Mouse (Mus musculus) kidney, postnatal 25 days (tissue): Measurements from ENCODE around the gene Gm36028.

Experiments used
- DNase-seq, 2 experiments: peaks; one replicate each; pipeline ENCODE4 v3.0.0; 2021; ENCODE audit warnings: mixed read lengths in 2 of 2

Gm36028 gene

GRCm38 (mm10) chr16:37861029-37861428 lies at the start of gene Gm36028:
TSS of gene Gm36028 (minus strand) at chr16:37861146.
- DNase-seq: no peak

GRCm38 (mm10) chr16:37906456-37906855 lies 45.5 kb upstream of the Gm36028 start:
- DNase-seq: peak; percentile 44 to 70

DNA sequence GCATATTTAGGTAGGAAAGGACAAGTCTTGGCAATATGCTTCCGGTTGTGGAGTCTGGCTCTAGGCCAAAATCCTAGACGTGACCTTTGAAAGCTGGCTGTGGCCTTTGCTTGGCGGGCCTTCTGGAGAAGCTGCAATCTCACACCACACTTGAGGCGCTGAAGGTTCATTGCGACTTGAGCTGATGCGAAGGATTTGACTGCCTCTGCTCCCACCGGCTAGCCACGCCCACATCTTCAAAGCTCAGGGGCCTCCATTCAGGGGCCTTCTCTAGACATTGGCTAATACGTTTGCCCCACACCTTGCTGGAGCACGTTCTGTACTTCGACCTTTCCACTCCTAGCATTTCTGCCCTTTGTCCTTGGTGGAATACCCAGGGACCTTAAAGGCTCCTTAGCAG lies 40.4 kb upstream of the Gm36028 start:
- peak; percentile 55 to 84 for DNase-seq

DNA sequence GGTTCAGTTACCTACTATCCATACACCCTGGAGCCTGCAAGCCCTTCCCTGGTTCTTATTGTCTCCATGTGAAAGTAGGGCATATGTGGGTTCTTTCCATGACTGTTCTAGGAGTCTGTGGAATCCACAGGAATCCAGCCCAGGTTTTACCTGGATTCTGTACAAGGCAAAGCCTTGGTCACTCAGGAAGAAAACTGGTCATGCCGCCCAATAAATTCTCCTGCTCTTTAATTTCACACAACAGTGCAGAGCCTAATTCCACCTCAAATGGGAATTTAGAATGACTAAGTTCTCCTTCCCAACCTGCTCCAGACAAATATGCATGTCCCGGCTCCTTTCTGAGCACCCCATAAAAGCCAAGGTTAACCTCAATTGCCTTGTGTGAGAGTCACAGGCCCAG lies 38.4 kb upstream of the Gm36028 start:
- peak; percentile 66 to 71 for DNase-seq

DNA sequence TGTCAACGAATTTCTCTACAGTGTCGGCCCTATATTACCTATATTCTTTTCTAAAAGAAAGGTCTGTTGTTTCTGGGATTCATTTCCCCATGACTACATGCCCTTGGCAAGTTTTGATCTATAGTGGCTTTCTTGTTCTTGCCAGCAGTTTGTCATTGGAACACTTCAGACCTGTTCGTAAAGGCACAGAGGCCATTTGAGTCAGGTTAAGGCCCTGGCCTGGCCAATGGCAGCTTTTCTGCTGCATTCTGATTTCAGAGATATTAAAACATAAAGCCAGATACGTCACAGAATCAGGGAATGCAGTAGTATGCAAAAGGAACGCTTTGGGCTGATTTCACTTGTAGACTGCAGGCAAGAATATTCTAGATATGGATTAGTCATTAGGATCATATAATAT lies 37.8 kb upstream of the Gm36028 start:
- DNase-seq: no peak

DNA sequence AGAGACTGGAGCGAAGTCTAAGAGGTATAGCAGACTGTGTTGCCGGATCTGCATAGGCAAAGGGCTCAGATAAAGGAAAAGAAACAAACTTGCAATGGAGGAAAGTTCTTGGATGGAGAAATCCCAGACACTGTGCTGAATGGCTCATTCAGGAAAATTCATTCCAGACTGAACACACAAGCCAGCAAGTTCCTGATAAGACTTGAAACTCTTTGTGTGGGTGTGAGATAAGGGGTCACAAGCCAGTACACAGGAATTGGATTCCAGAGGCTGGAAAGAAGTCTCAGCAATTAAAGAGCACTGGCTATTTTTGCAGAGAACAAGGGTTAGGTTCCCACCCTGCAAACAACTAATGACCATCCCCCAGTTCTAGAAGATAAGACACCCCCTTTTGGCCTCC lies 33.0 kb upstream of the Gm36028 start:
- DNase-seq: no peak

DNA sequence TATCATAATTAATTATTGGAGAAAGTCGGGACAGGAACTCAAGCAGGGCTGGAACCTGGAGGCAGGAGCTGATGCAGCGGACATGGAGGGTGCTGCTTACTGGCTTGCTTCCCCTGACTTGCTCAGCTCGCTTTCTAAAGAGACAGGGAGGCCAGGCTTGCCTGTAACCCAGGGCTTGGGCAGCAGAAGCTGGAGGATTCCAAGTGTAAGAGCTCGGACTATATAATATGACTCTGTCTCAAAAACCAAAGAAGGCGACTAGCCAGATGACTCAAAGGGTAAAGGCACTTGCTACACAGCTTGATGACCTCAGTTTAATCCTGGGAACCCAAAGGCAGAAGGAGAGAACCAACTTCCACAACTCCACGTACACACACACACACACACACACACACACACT lies 32.4 kb upstream of the Gm36028 start:
- DNase-seq: no peak

DNA sequence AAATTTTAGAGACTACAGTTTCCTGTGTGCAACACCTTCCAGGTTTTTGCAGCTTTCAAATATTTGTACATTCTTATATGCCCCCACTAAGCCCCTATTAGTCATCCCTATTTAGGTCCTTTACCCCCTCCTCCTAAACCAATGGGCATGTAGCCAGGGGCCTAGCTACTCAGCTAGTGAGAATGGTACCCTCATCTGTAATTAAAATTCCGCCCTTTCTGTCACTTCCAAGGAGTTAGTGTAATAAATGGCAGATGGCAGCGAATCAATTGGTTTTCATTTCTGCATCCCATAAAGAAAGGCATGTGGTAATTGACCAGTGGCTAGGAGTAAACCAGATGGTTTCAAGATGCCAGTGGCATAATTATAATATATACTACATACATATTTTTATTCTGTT lies 31.7 kb upstream of the Gm36028 start:
- DNase-seq: no peak

DNA sequence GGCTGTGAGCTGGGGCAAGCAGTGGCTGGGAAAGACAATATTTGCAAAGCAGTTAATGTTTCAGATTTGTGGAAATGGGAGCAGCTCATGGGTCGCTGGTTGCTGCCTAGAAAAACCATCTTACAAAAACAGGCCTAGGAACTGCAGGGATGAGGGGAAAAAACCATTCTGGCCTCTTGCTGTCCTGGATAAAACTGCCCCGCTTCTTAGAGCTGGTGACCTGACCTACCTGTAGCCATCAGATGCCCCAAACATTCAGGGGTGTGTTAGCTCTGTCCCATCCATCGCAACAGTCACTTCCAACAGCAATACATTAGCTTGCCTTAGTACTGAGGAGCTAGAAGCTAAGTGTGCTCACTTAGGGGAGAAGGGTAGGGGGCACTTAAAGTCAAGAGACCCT lies 28.0 kb upstream of the Gm36028 start:
- no peak for DNase-seq

DNA sequence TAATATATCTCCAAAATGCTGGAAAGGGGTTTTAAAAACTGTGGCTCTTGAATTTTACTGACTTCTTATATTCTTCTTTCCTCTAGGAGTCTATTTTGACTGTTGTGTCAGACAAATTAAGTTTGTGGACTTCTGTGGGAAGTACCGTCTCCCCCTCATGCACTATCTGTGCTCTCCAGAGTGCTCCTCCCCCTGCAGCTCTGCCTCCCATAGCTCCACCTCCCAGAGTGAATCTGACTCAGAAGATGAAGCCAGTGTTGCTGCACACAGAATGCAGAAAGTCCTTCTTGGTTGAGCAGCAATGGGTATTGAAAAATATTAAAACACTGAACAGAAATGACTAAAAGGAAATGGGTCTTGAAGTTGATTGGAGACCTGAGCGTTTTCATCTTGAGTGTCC lies 20.2 kb upstream of the Gm36028 start:
- DNase-seq: no peak

GRCm38 (mm10) chr16:37879750-37880419 lies 18.9 kb upstream of the Gm36028 start:
- DNase-seq: no peak

- no peak for DNase-seq
Measured at GRCm38 (mm10) chr16:37878951-37879505, 18.1 kb upstream of the Gm36028 start.

DNA sequence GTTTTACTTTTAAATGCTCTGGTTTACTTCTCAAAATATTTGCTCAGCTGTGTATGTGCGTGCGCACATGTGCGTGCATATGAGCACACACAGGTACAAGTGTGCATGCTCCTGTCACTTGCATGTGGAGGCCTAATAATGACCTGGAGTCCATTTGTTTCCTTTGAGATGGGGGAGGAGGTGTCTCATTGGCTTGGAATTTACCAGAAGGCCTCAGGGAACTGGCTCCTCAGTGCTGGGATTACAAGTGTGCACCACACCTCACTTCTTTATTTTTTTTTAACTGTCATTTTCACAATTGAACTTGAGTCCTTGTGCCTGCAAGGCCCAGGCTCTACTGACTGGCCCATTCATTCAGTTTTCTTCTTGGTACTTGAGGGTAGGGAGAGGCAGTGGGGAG lies 16.5 kb upstream of the Gm36028 start:
- no peak for DNase-seq

DNA sequence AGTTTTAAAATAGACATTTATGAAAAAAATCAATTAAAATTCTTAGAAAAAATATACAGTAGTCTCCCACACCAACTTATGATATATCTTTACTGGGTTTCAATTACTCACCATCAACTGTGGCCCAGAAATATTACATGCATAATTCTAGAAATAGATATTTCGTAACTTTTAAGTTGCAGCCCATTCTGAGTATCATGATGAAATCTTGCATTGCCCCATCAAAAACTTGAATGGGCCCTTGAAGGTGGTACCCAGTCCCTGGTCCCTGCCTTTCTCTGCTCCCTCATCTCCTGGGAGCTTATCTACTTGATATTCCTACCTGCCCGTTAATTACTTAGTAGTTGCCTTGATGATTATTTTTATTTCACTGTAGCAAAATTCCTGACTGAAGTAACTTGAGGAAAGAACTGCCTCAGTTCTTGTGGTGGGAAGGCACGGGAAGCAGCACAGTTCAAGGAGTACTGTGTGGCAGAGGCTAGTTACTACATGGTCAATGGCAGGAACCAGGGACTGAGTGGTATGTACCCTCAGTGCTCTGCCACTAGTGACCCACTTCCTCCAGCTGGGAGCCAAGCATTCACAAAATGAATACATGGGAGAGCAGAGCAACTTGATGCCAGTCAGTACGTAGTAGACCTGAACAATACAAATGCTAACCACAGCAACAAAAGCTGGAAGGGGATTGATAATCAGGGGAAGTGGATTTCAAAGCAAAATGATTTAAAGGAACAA lies 13.7 kb upstream of the Gm36028 start:
- no peak for DNase-seq

GRCm38 (mm10) chr16:37871112-37871715 lies 10.3 kb upstream of the Gm36028 start:
- peak; percentile 63 to 93 for DNase-seq

GRCm38 (mm10) chr16:37869470-37870231 lies 8.7 kb upstream of the Gm36028 start:
- no peak for DNase-seq

DNA sequence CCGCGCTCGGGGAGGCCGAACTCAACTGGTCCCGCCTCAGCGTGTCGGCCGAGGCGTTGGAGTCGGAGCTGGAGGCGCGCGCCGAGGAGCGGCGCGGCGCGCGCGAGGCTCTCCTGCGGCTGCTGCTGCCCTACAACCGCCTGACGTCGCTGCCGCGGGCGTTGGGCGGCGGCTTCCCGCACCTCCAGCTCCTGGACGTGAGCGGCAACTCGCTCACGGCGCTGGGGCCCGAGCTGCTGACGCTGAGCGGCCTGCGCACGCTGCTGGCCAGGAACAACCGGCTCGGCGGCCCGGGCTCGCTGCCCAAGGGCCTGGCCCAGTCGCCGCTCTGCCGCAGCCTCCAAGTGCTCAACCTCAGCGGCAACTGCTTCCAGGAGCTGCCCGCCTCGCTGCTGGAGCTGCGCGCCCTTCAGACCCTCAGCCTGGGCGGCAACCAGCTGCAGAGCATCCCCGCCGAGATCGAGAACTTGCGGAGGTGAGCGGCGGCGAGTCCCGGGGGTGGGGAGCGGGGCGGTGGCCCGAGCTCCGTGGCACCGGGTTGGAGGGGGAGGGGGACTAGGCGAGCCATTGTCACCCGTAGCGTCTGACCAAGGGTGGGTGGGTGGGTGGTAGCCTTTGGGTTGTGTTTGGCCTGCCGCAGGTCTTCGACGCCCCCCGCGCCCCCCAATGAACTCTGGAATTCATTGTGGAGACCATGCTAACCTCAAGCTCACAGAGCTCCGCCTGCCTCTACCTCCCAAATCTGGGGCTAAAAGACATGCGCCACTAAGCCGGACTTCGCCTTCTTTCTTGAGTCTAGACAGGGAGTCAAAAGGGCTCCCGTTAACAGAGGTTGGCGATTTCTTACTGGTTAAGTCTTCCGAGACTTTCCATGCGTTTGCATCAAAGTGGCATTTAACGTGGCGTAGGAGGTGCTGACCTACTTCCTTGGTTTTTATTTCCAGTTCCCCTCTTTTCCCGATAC lies 7.8 kb upstream of the Gm36028 start:
- DNase-seq: peak; percentile 69 to 87

DNA sequence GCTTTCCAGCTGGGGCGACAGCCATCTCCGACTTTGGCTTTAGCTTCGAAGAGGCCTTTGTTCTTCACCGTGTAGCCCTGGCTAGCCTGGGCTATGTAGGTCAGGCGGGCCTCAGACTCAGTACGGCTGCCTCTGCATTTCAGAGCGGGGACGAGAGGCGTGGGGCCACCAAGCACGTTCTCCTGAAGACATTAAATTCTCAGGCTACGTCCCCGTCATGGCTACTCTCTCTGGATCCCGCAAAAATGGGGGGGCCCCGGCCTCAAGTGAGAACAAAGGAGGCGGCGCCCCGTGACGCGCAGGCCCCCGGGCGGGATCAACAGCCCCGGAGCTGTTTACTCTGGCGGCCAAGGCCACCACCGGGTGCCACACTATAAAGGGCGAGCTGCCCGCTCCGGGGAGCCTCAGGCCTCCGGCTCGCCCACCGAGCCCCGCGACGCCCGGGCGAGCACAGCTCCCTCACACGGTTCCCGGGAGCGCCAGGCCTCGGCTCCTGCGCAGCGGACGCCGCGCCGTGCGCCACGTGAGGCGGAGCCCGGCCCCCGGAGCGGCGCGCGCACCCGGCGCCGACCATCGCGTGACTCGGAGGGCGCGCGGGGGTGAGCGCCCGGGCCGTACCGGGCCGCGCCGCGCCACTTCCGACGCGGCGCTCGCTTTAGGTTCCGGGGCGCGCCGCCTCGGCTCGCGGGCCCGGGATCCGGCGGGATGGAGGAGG lies 7.0 kb upstream of the Gm36028 start, which contains the start of gene Lrrc58:
TSS of gene Lrrc58 (plus strand) at position 599 of the 715 bp plus-strand sequence.
- peak; percentile 80 to 94 for DNase-seq

DNA sequence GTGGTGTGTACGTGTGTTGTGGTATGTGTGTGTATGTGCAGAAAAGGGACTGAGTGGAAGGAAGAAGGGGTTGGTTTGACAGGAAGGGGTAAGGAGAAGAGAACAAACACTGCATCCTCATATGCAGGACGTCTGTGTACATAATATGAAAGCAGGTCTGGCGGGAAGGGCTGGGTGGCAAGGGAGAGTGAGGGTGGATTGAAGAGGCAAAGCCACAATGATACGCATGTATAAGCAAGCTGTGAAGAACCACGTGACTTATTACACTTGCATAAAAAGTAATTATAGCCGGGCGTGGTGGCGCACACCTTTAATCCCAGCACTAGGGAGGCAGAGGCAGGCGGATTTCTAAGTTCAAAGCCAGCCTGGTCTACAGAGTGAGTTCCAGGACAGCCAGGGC lies 4.9 kb upstream of the Gm36028 start:
- DNase-seq: no peak

- DNase-seq: no peak
Measured at GRCm38 (mm10) chr16:37863876-37864275, 2.9 kb upstream of the Gm36028 start.

- DNase-seq: peak; percentile 29 to 55
Measured at GRCm38 (mm10) chr16:37860213-37860612, 733 bp downstream of the Gm36028 start.
